In the genomic region with DNA sequence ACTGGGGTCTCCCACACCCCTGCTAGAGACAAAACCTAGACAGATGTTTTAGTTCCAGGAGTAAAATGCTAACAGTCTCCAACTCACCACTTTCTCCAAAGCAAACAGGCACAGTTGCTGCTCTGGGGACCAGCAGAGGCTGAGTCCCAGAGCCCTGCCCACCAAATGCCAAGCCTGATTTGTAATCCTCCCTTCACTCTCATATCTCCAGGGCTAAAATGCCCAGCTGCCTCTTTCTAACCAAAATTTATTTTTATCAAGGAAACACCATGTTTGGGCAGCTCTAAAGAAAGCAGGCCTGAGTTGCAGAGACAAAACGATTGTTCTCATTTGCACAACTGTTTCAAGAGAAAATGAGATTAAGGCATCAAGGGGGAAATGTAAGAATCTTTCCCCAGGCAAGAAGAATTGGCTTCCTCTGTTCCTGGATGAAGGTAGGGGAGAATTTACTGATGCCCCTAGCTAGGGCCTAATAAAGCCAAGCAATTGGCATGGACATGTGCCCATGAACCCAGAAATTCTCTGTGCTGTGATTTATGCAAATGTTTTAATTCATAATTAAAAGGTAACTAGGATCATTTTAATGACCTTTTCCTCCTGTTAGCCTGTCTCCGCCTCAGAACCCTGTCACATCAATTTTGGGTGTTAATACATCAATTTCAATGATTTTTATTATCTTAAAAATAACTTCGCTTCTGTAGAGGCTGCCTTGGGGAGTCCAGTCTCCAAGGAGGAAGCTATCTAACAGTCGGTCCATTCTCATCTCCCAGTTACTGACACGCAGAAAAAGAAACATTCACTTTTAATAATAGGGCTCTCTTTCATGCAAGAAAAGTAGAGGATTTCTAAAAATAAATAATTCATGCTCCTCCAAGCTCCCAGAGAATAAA, we compare ENCODE assay signal across 23 mouse cellular contexts.
A peak's percentile ranks its signal among the peaks of the same experiment; 100 is the strongest.
DNase-seq lines count a peak whose midpoint lies in the region; ATAC-seq lines count a peak whose summit lies in the region.
"Had no signal": no experiment of that assay in that cellular context is flagged by ENCODE, and none has a peak within 500 bp of the region (broad histone marks: within the 10 kb centered on the region; RNA-seq: fewer than 3 reads in every experiment).

No protein-coding gene starts in this region.

- no peak overlapping the region for H3K4me3 ChIP-seq in midbrain, embryonic 11.5 days (ENCODE audit: low read depth, low read length)
- no peak overlapping the region for H3K4me3 ChIP-seq in midbrain, embryonic 10.5 days
- no peak overlapping the region for H3K4me3 ChIP-seq in midbrain, embryonic 13.5 days (replicated peaks)
- no peak overlapping the region for H3K4me3 ChIP-seq in intestine, embryonic 16.5 days (ENCODE audit: low read length)
- H3K4me3 ChIP-seq: gastrocnemius, adult 2 months; intestine, embryonic 15.5 days; limb, embryonic 12.5 days; neural tube, embryonic 15.5 days had no signal

- no peaks in the 10 kb centered on the region for H3K27me3 ChIP-seq in midbrain, embryonic 11.5 days (ENCODE audit: control insufficient read depth, insufficient read depth, low read length)
- no peaks in the 10 kb centered on the region for H3K27me3 ChIP-seq in midbrain, embryonic 10.5 days (ENCODE audit: low read depth, poor library complexity, severe bottlenecking)
- H3K27me3 ChIP-seq in midbrain, embryonic 13.5 days = no peaks in the 10 kb centered on the region
- no peaks in the 10 kb centered on the region for H3K27me3 ChIP-seq in intestine, embryonic 16.5 days (replicated peaks; ENCODE audit: control insufficient read depth, insufficient read depth, low read length)
- H3K27me3 ChIP-seq: intestine, embryonic 15.5 days; limb, embryonic 12.5 days; neural tube, embryonic 15.5 days had no signal

- H3K27ac ChIP-seq in midbrain, embryonic 11.5 days (ENCODE audit: low read depth, low read length) = no peak overlapping the region
- H3K27ac ChIP-seq in midbrain, embryonic 10.5 days (replicated peaks) = no peak overlapping the region
- H3K27ac ChIP-seq in midbrain, embryonic 13.5 days = peak overlapping the region; percentile 25; the same call in 1 of the 2 replicates
- no peak overlapping the region for H3K27ac ChIP-seq in intestine, embryonic 16.5 days (ENCODE audit: low read length)
- H3K27ac ChIP-seq: gastrocnemius, adult 2 months; intestine, embryonic 15.5 days; limb, embryonic 12.5 days; macrophage; neural tube, embryonic 15.5 days; stomach, postnatal 0 days had no signal

- H3K9me3 ChIP-seq in midbrain, embryonic 11.5 days (ENCODE audit: control insufficient read depth, low read length) = no peaks in the 10 kb centered on the region
- H3K9me3 ChIP-seq in midbrain, embryonic 10.5 days (replicated peaks) = no peaks in the 10 kb centered on the region
- 0 out of 2 replicates have a peak, but pooled peaks cover 2% of the 10 kb centered on the region for H3K9me3 ChIP-seq in midbrain, embryonic 13.5 days
- H3K9me3 ChIP-seq in intestine, embryonic 16.5 days (ENCODE audit: control insufficient read depth, low read length) = no peaks in the 10 kb centered on the region
- H3K9me3 ChIP-seq: intestine, embryonic 15.5 days; limb, embryonic 12.5 days; neural tube, embryonic 15.5 days had no signal

- peaks cover 11% of the 10 kb centered on the region for H3K4me1 ChIP-seq in midbrain, embryonic 11.5 days (ENCODE audit: control insufficient read depth, insufficient read depth, low read length)
- peaks cover 18% of the 10 kb centered on the region for H3K4me1 ChIP-seq in midbrain, embryonic 10.5 days
- peaks cover 16% of the 10 kb centered on the region for H3K4me1 ChIP-seq in midbrain, embryonic 13.5 days (replicated peaks)
- H3K4me1 ChIP-seq in intestine, embryonic 16.5 days (ENCODE audit: control insufficient read depth, insufficient read depth, low read length) = no peaks in the 10 kb centered on the region
- H3K4me1 ChIP-seq: intestine, embryonic 15.5 days; neural tube, embryonic 15.5 days had no signal

- no peak overlapping the region for H3K9ac ChIP-seq in midbrain, embryonic 11.5 days (ENCODE audit: low read length)
- no peak overlapping the region for H3K9ac ChIP-seq in midbrain, embryonic 13.5 days (replicated peaks)
- no peak overlapping the region for H3K9ac ChIP-seq in intestine, embryonic 16.5 days (ENCODE audit: low read depth, low read length)
- H3K9ac ChIP-seq: intestine, embryonic 15.5 days; limb, embryonic 12.5 days; liver, postnatal 0 days; neural tube, embryonic 15.5 days had no signal

- 68% methylated on average over 5 of the region's 5 CpGs for WGBS in midbrain, embryonic 11.5 days
- 76% methylated on average over 5 of the region's 5 CpGs for WGBS in midbrain, embryonic 10.5 days
- 39% methylated on average over 5 of the region's 5 CpGs for WGBS in midbrain, embryonic 13.5 days
- 74% methylated on average over 5 of the region's 5 CpGs for WGBS in intestine, embryonic 16.5 days

- peak; percentile 71 for ATAC-seq in frontal cortex, adult (ENCODE audit: low TSS enrichment)
- no peak for ATAC-seq in midbrain, embryonic 11.5 days (ENCODE audit: low FRiP score)
- ATAC-seq in midbrain, embryonic 13.5 days = peak; percentile 59
- no peak for ATAC-seq in intestine, embryonic 16.5 days
- ATAC-seq: intestine, embryonic 15.5 days; liver, postnatal 0 days; lung, postnatal 0 days had no signal

- H3K4me2 ChIP-seq in midbrain, embryonic 11.5 days = no peak overlapping the region
- no peak overlapping the region for H3K4me2 ChIP-seq in midbrain, embryonic 13.5 days (replicated peaks)
- H3K4me2 ChIP-seq in intestine, embryonic 16.5 days (ENCODE audit: low read depth, low read length) = no peak overlapping the region
- H3K4me2 ChIP-seq: intestine, embryonic 15.5 days; limb, embryonic 12.5 days; liver, embryonic 11.5 days; neural tube, embryonic 15.5 days had no signal

- H3K36me3 ChIP-seq in midbrain, embryonic 11.5 days (ENCODE audit: control insufficient read depth, insufficient read depth, low read length) = no peaks in the 10 kb centered on the region
- H3K36me3 ChIP-seq in midbrain, embryonic 10.5 days = no peaks in the 10 kb centered on the region
- no peaks in the 10 kb centered on the region for H3K36me3 ChIP-seq in midbrain, embryonic 13.5 days
- H3K36me3 ChIP-seq in intestine, embryonic 16.5 days (ENCODE audit: control insufficient read depth, insufficient read depth, low read length) = no peaks in the 10 kb centered on the region
- H3K36me3 ChIP-seq: intestine, embryonic 15.5 days; limb, embryonic 12.5 days; neural tube, embryonic 15.5 days had no signal

- no peak for DNase-seq in frontal cortex, postnatal 25 days (ENCODE audit: low spot score in 2 of 2)
- DNase-seq in midbrain, embryonic 11.5 days (ENCODE audit: low spot score, missing footprints) = peak; percentile 77
- DNase-seq in midbrain, embryonic 10.5 days (ENCODE audit: low spot score) = no peak
- no peak for DNase-seq in kidney, postnatal 4 days
- DNase-seq: adrenal gland, postnatal 25 days; cerebellum, adult 11 months; cerebellum, adult 9-11 months; gastrocnemius, adult 2 months; heart, postnatal 4 days; kidney, postnatal 25 days; layer of hippocampus, postnatal 36 days; liver, postnatal 0 days; thymus, adult 2 months had no signal

Comparison
In these comparisons a context has a peak if more than half of its experiments do, and no peak if none do; other contexts are left out.
1. ATAC-seq: peak in frontal cortex, adult (single experiment) and midbrain, embryonic 13.5 days (single experiment); none in midbrain, embryonic 11.5 days (single experiment) and intestine, embryonic 16.5 days (single experiment).